In genomic region chr7:7674032-7674431, GRCm38 (mm10) we compare ENCODE assay signal across 22 mouse cellular contexts. TPM values are rescaled to one million over a fixed set of nuclear protein-coding genes. Genes with fewer than 3 reads are reported as not detected.
DNase-seq lines count a peak whose midpoint lies in the region; ATAC-seq and TF ChIP-seq lines count a peak whose summit lies in the region.
"Not testable (repeated sequence)": the region's sequence is repeated elsewhere in the genome, so short reads cannot be mapped to it uniquely, and the experiment has no call there.
"Had no signal": no experiment of that assay in that cellular context is flagged by ENCODE, and none has a peak within 500 bp of the region (broad histone marks: within the 10 kb centered on the region; RNA-seq: fewer than 3 reads in every experiment).

No protein-coding gene starts in this region.

- TF ChIP-seq CTCF in liver, postnatal 0 days (IDR thresholded peaks at IDR 0.05; ENCODE audit: low read depth), result not testable (repeated sequence)

- H3K27ac ChIP-seq in forebrain, embryonic 11.5 days (ENCODE audit: low read depth, low read length); heart, embryonic 10.5 days; liver, postnatal 0 days (ENCODE audit: low read depth): not testable (repeated sequence)

- not testable (repeated sequence) for H3K4me2 ChIP-seq in forebrain, embryonic 11.5 days (ENCODE audit: low read depth, low read length, severe bottlenecking); liver, postnatal 0 days (ENCODE audit: low read depth, low read length)

- WGBS in forebrain, embryonic 11.5 days, result 85% methylated on average over 2 of the region's 2 CpGs
- 77% methylated on average over 2 of the region's 2 CpGs for WGBS in heart, embryonic 10.5 days
- 68% methylated on average over 2 of the region's 2 CpGs for WGBS in liver, postnatal 0 days (ENCODE audit: insufficient replicate concordance)

- H3K9ac ChIP-seq in forebrain, embryonic 11.5 days (ENCODE audit: low read length); liver, postnatal 0 days (replicated peaks): not testable (repeated sequence)

- DNase-seq in forebrain, embryonic 11.5 days (ENCODE audit: low spot score), result peak; percentile 16
- peak; percentile 3 for DNase-seq in gastrocnemius, postnatal 25 days
- DNase-seq in heart, embryonic 10.5 days (ENCODE audit: low spot score), result peak; percentile 56
- peak; percentile 3 for DNase-seq in liver, postnatal 0 days
- peak; percentile 26 for DNase-seq in testis, postnatal 10 days (ENCODE audit: low spot score)

- TF ChIP-seq EP300 in liver, postnatal 0 days (IDR thresholded peaks at IDR 0.05; ENCODE audit: low read depth), result not testable (repeated sequence)

- not testable (repeated sequence) for H3K36me3 ChIP-seq in forebrain, embryonic 11.5 days (ENCODE audit: control insufficient read depth, insufficient read depth, low read length); heart, embryonic 10.5 days; liver, postnatal 0 days (replicated peaks; ENCODE audit: insufficient read depth, low read length)

- H3K4me3 ChIP-seq in forebrain, embryonic 11.5 days (ENCODE audit: low read depth, low read length); heart, embryonic 10.5 days; liver, postnatal 0 days (ENCODE audit: low read depth, low read length): not testable (repeated sequence)

- H3K4me1 ChIP-seq in forebrain, embryonic 11.5 days (replicated peaks; ENCODE audit: control insufficient read depth, insufficient read depth, low read length); heart, embryonic 10.5 days; liver, postnatal 0 days (ENCODE audit: insufficient read depth): not testable (repeated sequence)

- H3K27me3 ChIP-seq in forebrain, embryonic 11.5 days (ENCODE audit: control insufficient read depth, insufficient read depth, low read length); heart, embryonic 10.5 days (ENCODE audit: insufficient read depth, poor library complexity, severe bottlenecking); liver, postnatal 0 days (ENCODE audit: insufficient read depth, low read length): not testable (repeated sequence)

- not testable (repeated sequence) for ATAC-seq in forebrain, embryonic 11.5 days (replicated peaks; ENCODE audit: low FRiP score); liver, postnatal 0 days

- H3K9me3 ChIP-seq in forebrain, embryonic 11.5 days (ENCODE audit: control insufficient read depth, low read length); heart, embryonic 10.5 days; liver, postnatal 0 days (ENCODE audit: low read length): not testable (repeated sequence)

RNA-seq across cellular contexts. Expression of gene Vmn2r34, which starts 15.3 kb away (rescaled TPM):
- polyA plus RNA-seq in forebrain, embryonic 11.5 days (2014; fragmentation: Nextera tagmentation; extraction: Ambion mirVana), result not detected in 2 replicates
- total RNA-seq in gastrocnemius, postnatal 25 days (2021), result not detected
- not detected in 2 replicates for polyA plus RNA-seq in heart, embryonic 10.5 days (2016; fragmentation: Nextera tagmentation; extraction: Ambion mirVana)
- not detected in 2 replicates for polyA plus RNA-seq in liver, postnatal 0 days (2015; fragmentation: Nextera tagmentation; extraction: Ambion mirVana)
- total RNA-seq: adrenal gland, adult 18-20 months; adrenal gland, adult 8-10 months; adrenal gland, postnatal 14 days; adrenal gland, postnatal 36 days; CH12.LX; G1E had no signal
- polyA plus RNA-seq: activated CD4-positive, CD25-positive, alpha-beta regulatory T cell, adult 4 months; CD4-positive, CD25-positive, alpha-beta regulatory T cell, adult 4 months; cerebellum, adult 2 months; cortical plate, adult 2 months; embryonic facial prominence, embryonic 10.5 days; embryonic facial prominence, embryonic 12.5 days; embryonic facial prominence, embryonic 14.5 days; forebrain, embryonic 12.5 days; forebrain, embryonic 14.5 days; forebrain, embryonic 16.5 days; G1E; Patski had no signal

Comparison
In these comparisons a context has a peak if more than half of its experiments do, and no peak if none do; other contexts are left out.
1. DNase-seq: peak in every context shown above with its lines; median percentile 56 in heart, embryonic 10.5 days; 26 in testis, postnatal 10 days; 16 in forebrain, embryonic 11.5 days; 3 in gastrocnemius, postnatal 25 days; 3 in liver, postnatal 0 days.